Mouse (Mus musculus) liver, adult 2 months (tissue): ENCODE data around the gene Gm29797. TPM values are rescaled to one million over a fixed set of nuclear protein-coding genes. Genes with fewer than 3 reads are reported as not detected.

ENCODE experiments used
- DNase-seq: peaks from one replicate; pipeline ENCODE4 v3.0.0-alpha.2; 2011; ENCODE audit warnings: low read depth, low spot score; ENCODE audit errors: extremely low read depth
- H3K27ac ChIP-seq: fragments of 200-500 bp; replicated peaks from 2 replicates; pipeline ENCODE4 v1.5.1; 2012; ENCODE audit warnings: low read depth, mild to moderate bottlenecking, control low read depth, inconsistent platforms, low read length; ENCODE audit not compliant: insufficient read depth
- H3K27me3 ChIP-seq: fragments of 200-500 bp; 2 replicates; pipeline ENCODE4 v1.6.1; 2012; ENCODE audit warnings: mild to moderate bottlenecking, moderate library complexity, low read length, inconsistent platforms; ENCODE audit not compliant: control insufficient read depth, insufficient read depth
- H3K36me3 ChIP-seq: fragments of 200-500 bp; 2 replicates; pipeline ENCODE4 v1.6.1; 2012; ENCODE audit warnings: low read length, inconsistent platforms; ENCODE audit not compliant: control insufficient read depth, insufficient read depth
- H3K4me1 ChIP-seq: fragments of 200-500 bp; 2 replicates; pipeline ENCODE4 v1.6.1; 2011; ENCODE audit warnings: low read length; ENCODE audit not compliant: control insufficient read depth, insufficient read depth
- H3K4me3 ChIP-seq: fragments of 200-500 bp; 2 replicates; pipeline ENCODE4 v1.5.1; 2011; ENCODE audit warnings: low read depth, mild to moderate bottlenecking, control low read depth, low read length, moderate library complexity; ENCODE audit not compliant: insufficient read depth
- H3K79me2 ChIP-seq: fragments of 200-500 bp; 2 replicates; pipeline ENCODE4 v1.6.1; 2012; ENCODE audit warnings: inconsistent platforms, mild to moderate bottlenecking, low read length, moderate library complexity; ENCODE audit not compliant: control insufficient read depth, insufficient read depth
- H3K9ac ChIP-seq: fragments of 200-500 bp; 2 replicates; pipeline ENCODE4 v1.6.1; 2012; ENCODE audit warnings: low read depth, mild to moderate bottlenecking, control low read depth, inconsistent platforms, low read length
- CTCF ChIP-seq: fragments of 200-500 bp; IDR thresholded peaks from 2 replicates; pipeline ENCODE4 v1.5.1; 2011; ENCODE audit warnings: low read depth, low read length, control low read depth
- POLR2A ChIP-seq: fragments of 200-500 bp; IDR thresholded peaks from 2 replicates; pipeline ENCODE4 v1.6.1; 2011; ENCODE audit warnings: low read length, control low read depth; ENCODE audit not compliant: insufficient read depth; ENCODE audit errors: extremely low read depth
- WGBS: fragments of 180-500 bp; shearing (Covaris S2); methylation state at CpG from one replicate; pipeline ENCODE4 v1.1.7; 2018; 5-methylcytosine and 5-hydroxymethylcytosine counted together
- polyA plus RNA-seq: library from polyadenylated mRNA; depleted of rRNA; stranded (reverse); fragments of >200 nt; gene quantifications from 2 replicates; pipeline ENCODE4 v1.2.3, GENCODE M21; 2012; rRNA removed
- total RNA-seq: library from RNA; depleted of rRNA; stranded (reverse); fragments of >200 nt; gene quantifications from 2 replicates; pipeline ENCODE4 v1.2.3, GENCODE M21; 2014; rRNA removed

Gene Gm29797
- total and polyA plus RNA-seq, 2 experiments: not detected

DNA sequence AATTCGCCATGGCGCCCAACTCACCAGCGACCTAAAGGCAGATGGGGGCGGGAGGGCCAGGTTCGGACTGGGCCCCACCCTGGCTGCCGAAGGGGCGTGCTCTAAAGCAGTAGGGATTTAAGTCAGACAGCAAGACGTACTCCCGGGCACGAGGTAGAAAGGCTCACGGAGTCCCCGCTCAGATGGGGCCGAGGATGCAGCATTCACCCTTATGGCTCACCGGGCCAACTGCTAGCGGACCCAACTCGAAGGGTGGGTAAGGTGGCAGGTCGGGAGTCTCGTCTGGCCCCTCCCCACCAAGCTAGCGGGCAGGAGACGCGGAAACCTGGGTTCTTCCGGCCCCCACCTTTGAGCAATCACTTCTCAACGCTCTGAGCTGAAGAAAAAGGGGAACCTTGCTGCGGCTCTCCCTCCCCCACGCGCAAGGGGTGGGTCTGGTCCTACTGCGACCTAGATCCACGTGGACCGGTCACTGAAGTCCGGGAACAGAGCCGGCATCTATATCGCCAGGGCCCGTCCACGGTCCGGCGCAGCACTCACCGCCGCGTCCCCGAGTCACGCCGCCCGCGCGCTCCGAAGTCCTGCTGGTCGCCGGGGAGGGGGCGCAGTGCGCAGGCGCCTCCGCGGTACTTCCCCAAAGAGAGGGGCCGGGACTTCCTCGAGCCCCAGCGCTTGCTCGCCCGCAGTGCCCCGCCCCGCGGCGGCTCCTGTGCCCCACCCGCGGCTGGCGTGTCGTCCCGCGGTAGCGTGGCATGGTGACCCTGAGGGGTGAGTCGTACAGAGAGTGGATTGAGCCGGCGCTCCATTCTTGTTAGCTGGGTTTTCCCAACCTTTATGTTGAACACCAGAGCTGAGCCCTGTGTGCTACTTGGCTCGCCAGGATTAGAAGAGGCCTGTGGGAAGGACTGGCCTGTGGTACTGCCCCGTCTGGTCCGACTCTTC lies 36.8 kb downstream of the Gm29797 start, which contains the start of gene Rgs19:
Gene Rgs19 (minus strand): TSS at position 639 of the 942 bp plus-strand sequence.
- 4% methylated on average over 75 of the region's 75 CpGs for WGBS
- Histone ChIP-seq H3K36me3 (no peaks in the 10 kb centered on the region), H3K79me2 (no peaks in the 10 kb centered on the region), H3K4me3 (peak within 1 kb of the TSS; percentile 85), H3K27me3 (0 out of 2 replicates have a peak, but pooled peaks cover 3% of the 10 kb centered on the region), H3K27ac (peak within 1 kb of the TSS; percentile 50), H3K4me1 (0 out of 2 replicates have a peak, but pooled peaks cover 5% of the 10 kb centered on the region), H3K9ac (peak within 1 kb of the TSS; percentile 57)
- TF ChIP-seq POLR2A (0 out of 2 replicates have a peak, but pooled peaks have one; percentile 17), CTCF (no peak)
- DNase-seq: peak; percentile 24

DNA sequence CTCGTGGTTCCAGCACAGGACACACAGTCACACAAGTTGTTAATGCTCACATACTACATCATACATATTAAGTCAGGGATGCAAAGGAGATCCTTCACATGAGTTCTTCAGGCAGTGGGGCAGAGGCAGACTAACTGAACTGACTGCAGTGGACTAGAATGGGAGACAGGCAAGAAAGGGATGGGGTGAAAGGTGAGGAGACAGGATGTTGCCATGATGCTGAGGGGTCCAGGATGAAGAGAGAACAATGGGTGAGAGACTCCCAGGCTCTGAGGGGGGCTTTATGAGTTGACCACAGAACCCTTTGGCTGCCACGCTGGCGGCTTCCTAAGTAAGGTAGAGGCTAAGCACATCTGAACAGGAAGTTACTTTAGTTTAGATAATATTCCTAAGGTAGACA lies 37.7 kb downstream of the Gm29797 start:
- no peak overlapping the region for H3K4me3 ChIP-seq
- H3K4me1 ChIP-seq: 0 out of 2 replicates have a peak, but pooled peaks cover 5% of the 10 kb centered on the region
- DNase-seq: no peak
- 97% methylated on average over 3 of the region's 3 CpGs for WGBS
- 0 out of 2 replicates have a peak, but pooled peaks cover 3% of the 10 kb centered on the region for H3K27me3 ChIP-seq
- TF ChIP-seq POLR2A (no peak), CTCF (no peak)
- no peaks in the 10 kb centered on the region for H3K79me2 ChIP-seq
- no peak overlapping the region for H3K9ac ChIP-seq
- H3K27ac ChIP-seq: no peak overlapping the region
- no peaks in the 10 kb centered on the region for H3K36me3 ChIP-seq

GRCm38 (mm10) chr2:181695776-181696175 lies 38.9 kb downstream of the Gm29797 start:
- no peak overlapping the region for H3K9ac ChIP-seq
- no peak for DNase-seq
- no peaks in the 10 kb centered on the region for H3K36me3 ChIP-seq
- no peak overlapping the region for H3K4me3 ChIP-seq
- 90% methylated on average over 1 of the region's 1 CpGs for WGBS
- no peak overlapping the region for H3K27ac ChIP-seq
- H3K79me2 ChIP-seq: no peaks in the 10 kb centered on the region
- 0 out of 2 replicates have a peak, but pooled peaks cover 5% of the 10 kb centered on the region for H3K4me1 ChIP-seq
- 0 out of 2 replicates have a peak, but pooled peaks cover 3% of the 10 kb centered on the region for H3K27me3 ChIP-seq
- TF ChIP-seq POLR2A (no peak), CTCF (no peak)

- no peak overlapping the region for H3K9ac ChIP-seq
- H3K36me3 ChIP-seq: no peaks in the 10 kb centered on the region
- 69% methylated on average over 33 of the region's 33 CpGs for WGBS
- H3K27ac ChIP-seq: no peak overlapping the region
- H3K4me3 ChIP-seq: no peak overlapping the region
- no peaks in the 10 kb centered on the region for H3K79me2 ChIP-seq
- TF ChIP-seq POLR2A (no peak), CTCF (no peak)
- DNase-seq: no peak
- 0 out of 2 replicates have a peak, but pooled peaks cover 5% of the 10 kb centered on the region for H3K4me1 ChIP-seq
- H3K27me3 ChIP-seq: 0 out of 2 replicates have a peak, but pooled peaks cover 3% of the 10 kb centered on the region
Observed at GRCm38 (mm10) chr2:181696801-181697420, 40.1 kb downstream of the Gm29797 start.

DNA sequence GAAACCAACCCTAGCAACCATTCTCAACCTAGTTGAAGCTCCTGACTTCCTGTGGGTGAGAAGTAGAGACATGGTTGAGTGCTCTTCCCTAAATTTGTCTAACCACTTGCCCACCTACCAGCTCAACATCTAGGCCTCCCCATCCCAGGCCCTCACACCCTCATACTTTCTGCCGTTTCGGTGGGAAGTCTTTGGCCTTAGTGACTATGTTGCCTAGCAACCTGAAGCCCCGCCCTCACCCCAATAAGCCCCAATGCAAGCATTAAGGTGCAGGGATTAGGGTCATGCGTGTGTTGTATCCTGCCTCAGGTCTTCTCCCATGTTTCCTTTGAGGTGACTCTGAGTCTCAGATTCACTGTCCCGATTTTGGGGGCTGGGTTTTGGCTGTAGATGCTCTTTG lies 41.4 kb downstream of the Gm29797 start, which contains the start of gene Lkaaear1:
Gene Lkaaear1 (minus strand): TSS at position 202 of the 400 bp plus-strand sequence.
- Histone ChIP-seq H3K4me3 (no peak within 1 kb of the TSS), H3K27ac (no peak within 1 kb of the TSS), H3K36me3 (no peaks in the 10 kb centered on the region), H3K9ac (no peak within 1 kb of the TSS), H3K4me1 (0 out of 2 replicates have a peak, but pooled peaks cover 4% of the 10 kb centered on the region), H3K79me2 (no peaks in the 10 kb centered on the region), H3K27me3 (0 out of 2 replicates have a peak, but pooled peaks cover 3% of the 10 kb centered on the region)
- no peak for DNase-seq
- TF ChIP-seq CTCF: no peak
- no peak for TF ChIP-seq POLR2A
- WGBS: 63% methylated on average over 5 of the region's 5 CpGs

GRCm38 (mm10) chr2:181706668-181707067 lies 49.8 kb downstream of the Gm29797 start:
- H3K79me2 ChIP-seq: no peaks in the 10 kb centered on the region
- TF ChIP-seq CTCF (no peak), POLR2A (no peak)
- H3K36me3 ChIP-seq: no peaks in the 10 kb centered on the region
- DNase-seq: peak; percentile 37
- WGBS: 33% methylated on average over 4 of the region's 4 CpGs
- no peaks in the 10 kb centered on the region for H3K4me1 ChIP-seq
- H3K4me3 ChIP-seq: no peak overlapping the region
- H3K27ac ChIP-seq: no peak overlapping the region
- no peaks in the 10 kb centered on the region for H3K27me3 ChIP-seq
- no peak overlapping the region for H3K9ac ChIP-seq

Other genes starting within 250 kb of the Gm29797 start
- 5.2 and 5.3 TPM in 2 replicates for gene Zbtb46, start 197.6 kb upstream of the Gm29797 start, total RNA-seq
- gene Zbtb46, start 197.6 kb upstream of the Gm29797 start, polyA plus RNA-seq: 2.4 and 2.8 TPM in 2 replicates
- not detected in 2 replicates for gene Abhd16b, start 163.8 kb upstream of the Gm29797 start, total RNA-seq
- gene Abhd16b, start 163.8 kb upstream of the Gm29797 start, polyA plus RNA-seq: not detected in 2 replicates
- 26.2 and 27.1 TPM in 2 replicates for gene Tpd52l2, start 159.9 kb upstream of the Gm29797 start, total RNA-seq
- gene Tpd52l2, start 159.9 kb upstream of the Gm29797 start, polyA plus RNA-seq: 18.8 and 23.0 TPM in 2 replicates
- 20.2 and 23.8 TPM in 2 replicates for gene Dnajc5, start 136.5 kb upstream of the Gm29797 start, total RNA-seq
- gene Dnajc5, start 136.5 kb upstream of the Gm29797 start, polyA plus RNA-seq: 28.6 and 30.7 TPM in 2 replicates
- gene Uckl1, start 72.1 kb upstream of the Gm29797 start, total RNA-seq: 28.1 and 30.9 TPM in 2 replicates
- gene Uckl1, start 72.1 kb upstream of the Gm29797 start, polyA plus RNA-seq: 49.1 and 90.1 TPM in 2 replicates
- gene Prpf6, start 65.2 kb upstream of the Gm29797 start, total RNA-seq: 24.3 and 27.3 TPM in 2 replicates
- gene Prpf6, start 65.2 kb upstream of the Gm29797 start, polyA plus RNA-seq: 11.1 and 13.4 TPM in 2 replicates
- 9.5 and 15.1 TPM in 2 replicates for gene Zfp512b, start 64.2 kb upstream of the Gm29797 start, total RNA-seq
- 16.9 and 28.0 TPM in 2 replicates for gene Zfp512b, start 64.2 kb upstream of the Gm29797 start, polyA plus RNA-seq
- gene Samd10, start 57.8 kb upstream of the Gm29797 start, total RNA-seq: 0.54 and 0.55 TPM in 2 replicates
- 2.2 and 4.6 TPM in 2 replicates for gene Samd10, start 57.8 kb upstream of the Gm29797 start, polyA plus RNA-seq
- gene Sox18, start 14.6 kb downstream of the Gm29797 start, total RNA-seq: 1.4 and 2.9 TPM in 2 replicates
- 8.0 and 9.8 TPM in 2 replicates for gene Sox18, start 14.6 kb downstream of the Gm29797 start, polyA plus RNA-seq
- gene Tcea2, start 23.3 kb downstream of the Gm29797 start, total RNA-seq: 1.1 and 1.4 TPM in 2 replicates
- gene Tcea2, start 23.3 kb downstream of the Gm29797 start, polyA plus RNA-seq: 1.8 and 2.8 TPM in 2 replicates
- 1.5 and 3.2 TPM in 2 replicates for gene Rgs19, start 36.9 kb downstream of the Gm29797 start, total RNA-seq
- 4.5 and 7.8 TPM in 2 replicates for gene Rgs19, start 36.9 kb downstream of the Gm29797 start, polyA plus RNA-seq
- gene Lkaaear1, start 41.4 kb downstream of the Gm29797 start, total RNA-seq: not detected in 2 replicates
- gene Lkaaear1, start 41.4 kb downstream of the Gm29797 start, polyA plus RNA-seq: not detected in 2 replicates
- 0.13 TPM in 1 of 2 replicates, not detected in the other for gene Oprl1, start 58.0 kb downstream of the Gm29797 start, total RNA-seq
- gene Oprl1, start 58.0 kb downstream of the Gm29797 start, polyA plus RNA-seq: 0.06 TPM in 1 of 2 replicates, not detected in the other
- gene Myt1, start 106.3 kb downstream of the Gm29797 start, total RNA-seq: not detected in 2 replicates
- not detected in 2 replicates for gene Myt1, start 106.3 kb downstream of the Gm29797 start, polyA plus RNA-seq
- 39.2 and 39.5 TPM in 2 replicates for gene Pcmtd2, start 180.8 kb downstream of the Gm29797 start, total RNA-seq
- 17.1 and 19.4 TPM in 2 replicates for gene Pcmtd2, start 180.8 kb downstream of the Gm29797 start, polyA plus RNA-seq
- 11.7 and 14.0 TPM in 2 replicates for gene Polr3k, start 207.3 kb downstream of the Gm29797 start, total RNA-seq
- gene Polr3k, start 207.3 kb downstream of the Gm29797 start, polyA plus RNA-seq: 2.9 and 3.8 TPM in 2 replicates